Mouse (Mus musculus) forelimb bud, embryonic 11.5 days (tissue): ENCODE results near the gene Pik3r3.
"Not testable (repeated sequence)": the region's sequence is repeated elsewhere in the genome, so short reads cannot be mapped to it uniquely, and the experiment has no call there.

Experiments used
- DNase-seq: peaks from one replicate; pipeline ENCODE4 v3.0.0-alpha.2; 2012; ENCODE audit warnings: low read depth, low spot score

Gene Pik3r3

DNA sequence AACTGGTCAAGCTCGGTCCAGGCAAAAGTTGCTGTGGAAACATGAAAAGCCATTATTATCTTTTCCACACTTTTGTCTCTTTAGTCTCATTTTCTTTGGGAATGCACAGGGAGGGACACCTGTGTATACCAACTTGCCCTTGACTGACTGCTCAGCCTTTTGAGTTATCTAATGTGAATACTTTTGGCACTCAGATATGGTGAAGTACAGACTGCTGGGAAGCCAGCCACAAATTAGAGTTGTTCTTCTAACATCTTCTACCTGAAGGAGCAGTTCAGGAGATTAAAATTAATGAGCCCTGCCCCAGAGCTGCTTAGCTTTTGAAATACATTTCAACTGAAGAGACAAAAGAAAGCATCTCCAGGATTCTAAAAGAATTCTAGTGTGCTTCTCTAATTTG, 2.4 kb upstream of the Pik3r3 start:
- DNase-seq = no peak

DNA sequence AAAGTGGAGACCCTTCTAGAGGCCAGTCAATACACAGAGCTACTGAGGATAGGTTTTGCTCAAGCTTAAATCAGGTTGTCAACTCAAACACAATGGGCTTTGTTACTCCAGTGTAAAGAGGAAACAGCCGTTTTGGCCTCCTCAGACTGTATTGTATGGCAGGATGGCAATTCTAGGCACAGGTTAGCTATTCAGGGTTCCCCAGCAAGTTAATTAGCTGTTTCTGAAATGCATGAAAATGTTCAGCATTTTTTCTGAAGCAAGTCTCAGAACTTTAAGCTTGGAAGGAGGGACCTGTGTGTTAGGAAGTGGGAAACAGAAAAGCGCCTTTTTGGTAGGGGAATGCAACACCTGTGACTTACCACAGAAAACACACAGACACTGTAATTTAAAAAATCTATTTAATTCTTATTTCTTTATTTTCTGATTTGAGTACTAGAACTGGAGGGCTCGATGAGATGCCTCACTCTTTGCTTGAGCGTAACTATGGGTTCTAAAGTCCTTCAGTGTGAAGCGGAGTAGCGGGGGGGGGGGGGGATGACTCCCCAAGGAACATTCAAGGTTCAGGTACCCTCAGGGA, 1.3 kb upstream of the Pik3r3 start:
- peak; percentile 42 for DNase-seq

- DNase-seq = no peak
Observed at GRCm38 (mm10) chr4:116220780-116221139, 658 bp upstream of the Pik3r3 start.

DNA sequence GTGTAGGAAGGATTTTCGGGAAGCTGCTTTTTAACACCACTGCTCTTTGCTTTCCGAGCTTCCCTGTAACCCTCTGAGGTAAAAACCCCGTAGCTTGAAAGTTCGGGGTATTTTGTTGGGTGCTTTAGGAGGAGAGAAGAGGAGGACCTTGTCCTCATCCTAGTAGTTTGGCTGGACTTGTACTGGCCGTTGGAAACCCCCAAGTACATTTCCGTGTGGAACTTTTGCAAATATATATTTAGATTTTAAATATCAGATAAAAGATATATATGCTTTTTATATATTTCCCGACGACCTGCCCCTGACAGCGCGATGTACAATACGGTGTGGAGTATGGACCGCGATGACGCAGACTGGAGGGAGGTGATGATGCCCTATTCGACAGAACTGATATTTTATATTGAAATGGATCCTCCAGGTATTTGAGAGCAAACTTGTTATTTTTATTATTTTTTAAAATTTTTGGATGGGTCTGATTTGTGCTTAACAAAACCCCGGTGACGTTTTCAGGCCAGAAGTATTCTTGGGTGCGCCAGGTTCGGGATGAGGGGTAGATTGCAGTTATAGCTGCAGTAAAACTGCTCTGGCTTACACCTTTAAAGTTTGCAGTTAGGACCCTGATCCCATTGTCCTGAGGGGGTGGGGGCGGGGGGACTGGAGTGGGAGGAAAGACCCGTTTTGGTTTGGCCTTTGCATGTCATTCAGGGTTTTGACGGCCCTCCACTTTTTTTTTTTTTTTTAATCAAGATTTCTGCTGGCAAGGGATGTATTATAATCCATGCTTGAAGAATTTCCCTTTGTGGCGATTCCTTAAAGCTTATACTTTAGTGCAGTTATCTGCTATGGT, 801 bp downstream of the Pik3r3 start:
- DNase-seq = peak; percentile 56

DNA sequence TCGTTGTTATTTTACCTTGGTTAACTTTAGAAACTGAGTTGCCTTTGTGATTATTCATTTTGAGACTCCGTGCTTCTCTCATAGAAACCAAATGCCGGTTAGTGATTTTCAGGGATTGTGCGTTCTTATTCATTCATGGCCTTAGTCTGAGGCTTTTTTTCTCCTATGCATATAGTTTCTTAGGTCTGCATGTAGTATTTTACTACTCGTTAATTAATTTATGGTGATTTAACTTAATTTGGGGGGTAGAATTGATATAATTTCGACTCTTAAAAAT, 1.4 kb downstream of the Pik3r3 start:
- no peak for DNase-seq

DNA sequence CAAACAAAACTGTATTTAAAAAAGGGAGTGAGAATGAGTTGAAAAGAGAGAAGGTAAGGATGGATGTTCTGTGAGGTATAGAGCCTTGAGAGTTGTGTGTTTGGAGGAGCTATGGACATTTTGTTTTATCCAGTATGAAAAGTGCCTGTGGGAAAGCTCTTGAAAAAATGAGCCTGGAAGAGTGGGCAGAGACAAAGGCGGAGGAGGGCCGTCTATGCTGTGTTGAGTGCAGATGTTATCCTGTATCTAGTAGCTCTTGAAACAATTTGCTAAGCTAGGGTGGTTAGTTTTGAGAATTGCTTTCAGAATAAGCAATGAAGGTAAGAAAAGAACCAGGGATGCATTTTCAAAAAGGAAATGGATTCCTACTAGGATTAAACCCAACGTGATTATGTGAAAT, 22.0 kb downstream of the Pik3r3 start:
- no peak for DNase-seq

DNA sequence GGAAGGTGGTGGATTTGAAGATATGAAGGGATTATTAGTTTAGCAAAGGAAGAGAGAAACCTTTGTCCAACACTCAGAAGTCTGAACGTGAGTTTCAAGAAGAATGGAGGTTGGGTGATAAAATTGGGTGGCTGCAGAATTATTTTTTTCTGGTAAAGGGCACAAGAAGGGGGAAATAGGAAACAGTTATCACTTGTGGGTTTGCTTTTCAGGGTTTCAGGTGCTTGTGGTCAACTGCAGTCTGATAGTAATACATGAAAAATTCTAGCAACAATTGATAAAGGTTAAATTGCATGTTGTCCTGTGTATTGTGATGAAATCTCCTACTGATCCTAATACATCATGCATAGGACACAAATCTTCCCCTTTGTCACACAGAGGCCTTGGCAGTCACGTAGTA, 22.8 kb downstream of the Pik3r3 start:
- no peak for DNase-seq

- not testable (repeated sequence) for DNase-seq
Observed at GRCm38 (mm10) chr4:116245926-116246325, 24.5 kb downstream of the Pik3r3 start.

DNA sequence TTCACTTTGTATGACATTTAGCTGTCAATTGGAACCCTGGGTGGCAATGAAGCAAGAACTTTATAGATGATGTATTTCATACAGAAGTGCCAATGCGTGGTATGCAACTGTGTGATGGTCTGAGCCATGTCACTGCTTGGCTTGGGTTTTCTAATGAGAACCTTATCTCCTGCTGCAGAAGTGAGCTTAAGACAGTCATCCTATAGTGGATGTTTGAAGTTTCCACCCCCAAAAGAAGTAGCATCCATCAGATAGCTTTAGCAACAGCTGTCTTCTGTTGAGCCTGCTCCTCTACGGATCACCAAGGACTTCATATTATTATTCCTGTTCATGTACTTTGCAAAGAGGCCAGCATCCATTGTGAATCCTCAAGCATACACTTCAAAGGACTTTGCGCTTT, 28.6 kb downstream of the Pik3r3 start:
- DNase-seq = no peak

- DNase-seq = no peak
Observed at GRCm38 (mm10) chr4:116268220-116268619, 46.8 kb downstream of the Pik3r3 start.

DNA sequence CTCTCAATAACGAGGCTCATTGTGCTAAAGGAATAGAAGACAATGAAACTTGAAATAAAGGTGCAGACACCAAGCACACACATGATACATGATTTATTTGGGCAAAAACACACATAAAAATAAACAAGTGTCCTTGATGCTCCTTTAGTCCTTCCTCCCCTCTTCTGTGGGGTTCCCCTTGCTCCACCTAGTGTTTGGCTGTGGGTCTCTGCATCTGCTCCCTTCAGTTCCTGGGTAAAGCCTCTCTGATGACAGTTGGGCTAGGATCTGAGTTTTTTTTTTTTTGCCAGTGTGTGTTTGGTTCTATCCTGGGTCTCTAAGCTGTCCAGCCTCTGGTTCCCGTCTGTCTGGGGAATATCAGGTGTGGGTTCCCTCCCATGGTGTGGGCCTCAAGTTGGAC, 60.8 kb downstream of the Pik3r3 start:
- no peak for DNase-seq

- DNase-seq = no peak
Observed at GRCm38 (mm10) chr4:116291561-116291960, 70.1 kb downstream of the Pik3r3 start.

GRCm38 (mm10) chr4:116293296-116293695, 71.9 kb downstream of the Pik3r3 start:
- no peak for DNase-seq

GRCm38 (mm10) chr4:116300878-116301355, 79.5 kb downstream of the Pik3r3 start:
- DNase-seq = no peak

GRCm38 (mm10) chr4:116304551-116304950, 83.1 kb downstream of the Pik3r3 start:
- DNase-seq = no peak

GRCm38 (mm10) chr4:116317575-116317974, 96.2 kb downstream of the Pik3r3 start:
- DNase-seq = no peak

DNA sequence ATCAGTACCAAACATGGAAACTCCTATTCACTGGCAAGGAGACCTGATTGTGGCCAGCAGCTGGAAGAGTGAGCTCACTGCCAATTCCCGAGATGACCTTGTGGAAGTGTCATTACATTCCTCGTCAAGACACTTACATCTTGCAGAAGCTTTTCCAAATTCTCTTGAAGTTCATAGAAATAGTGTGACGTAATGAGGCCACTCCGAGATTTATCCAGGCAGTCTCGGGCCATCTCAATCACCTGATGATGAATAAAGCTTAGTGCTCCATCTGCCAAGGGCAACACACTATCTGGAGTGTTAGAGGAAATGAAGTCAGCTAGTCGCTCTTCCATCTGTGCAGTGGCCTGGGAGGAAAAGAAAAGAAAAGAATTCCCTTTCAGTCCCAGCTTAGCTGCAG, 100.7 kb downstream of the Pik3r3 start:
- no peak for DNase-seq

DNA sequence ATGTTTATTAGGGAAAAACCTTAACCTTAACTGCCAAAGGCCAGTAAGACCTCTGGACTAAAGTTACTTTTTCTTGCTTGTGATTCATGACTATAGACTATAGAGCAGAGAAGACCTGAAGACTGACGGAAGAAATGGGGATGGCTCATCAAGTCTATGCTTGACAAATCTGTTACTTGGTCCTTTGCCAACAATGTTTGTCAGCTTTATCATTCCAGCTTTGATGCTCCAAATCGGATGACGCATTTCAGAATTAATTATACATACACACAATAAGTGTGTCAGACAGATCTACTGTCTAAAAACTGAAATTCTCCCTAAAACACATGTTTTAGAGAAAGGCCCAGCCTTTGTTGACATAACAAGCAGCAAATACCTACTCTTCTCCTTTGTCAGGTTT, 107.8 kb downstream of the Pik3r3 start:
- DNase-seq = no peak

GRCm38 (mm10) chr4:116336294-116336693, 114.9 kb downstream of the Pik3r3 start:
- no peak for DNase-seq

DNA sequence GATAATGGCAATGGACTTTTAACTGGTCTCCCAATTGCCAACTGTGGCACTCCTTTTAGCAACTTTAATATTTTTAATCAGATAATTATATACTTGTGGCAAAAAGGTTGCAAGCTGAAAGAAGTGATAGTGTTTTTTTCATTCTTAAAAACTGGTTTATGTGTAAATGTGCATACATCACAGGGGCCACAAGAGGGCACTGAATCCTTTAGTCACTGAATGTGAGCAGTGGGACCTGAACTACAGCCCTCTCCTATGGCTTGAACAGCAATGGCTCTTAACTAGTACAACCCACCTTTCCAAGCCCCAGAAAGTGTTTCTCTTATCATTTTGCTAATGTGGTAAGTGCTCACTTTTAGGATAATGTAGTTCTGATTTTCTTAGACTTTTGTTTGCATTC, 120.7 kb downstream of the Pik3r3 start:
- DNase-seq = peak; percentile 58

DNA sequence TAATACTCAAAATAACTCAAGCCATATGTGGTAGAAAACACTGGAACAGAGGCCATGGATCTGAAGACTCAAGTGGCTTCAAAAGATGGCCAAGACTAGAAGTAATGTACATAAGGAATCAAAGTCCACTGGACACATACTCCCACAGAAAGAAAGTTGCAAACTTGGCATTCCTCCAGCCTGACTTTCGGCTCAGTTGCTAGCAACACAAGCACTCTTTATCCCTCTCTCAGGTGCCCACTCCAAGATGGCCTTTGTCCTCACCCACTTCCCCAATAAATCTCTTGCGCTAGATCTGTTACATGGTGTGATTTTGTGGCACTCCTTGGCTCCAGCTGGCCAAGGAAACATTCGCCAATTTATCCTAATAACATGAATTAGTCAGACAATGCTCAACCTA, 131.1 kb downstream of the Pik3r3 start:
- DNase-seq = no peak
